Mouse (Mus musculus) heart, embryonic 11.5 days (tissue): ENCODE measurements around the gene Oosp2. TPM values are rescaled to one million over a fixed set of nuclear protein-coding genes. Genes with fewer than 3 reads are reported as not detected.

Experiments used
- ATAC-seq: fragments of 200-750 bp; cut with Nextera tagmentation; replicated peaks from 2 replicates; pipeline ENCODE4 v1.8.0; 2017; ENCODE audit warnings: moderate library complexity; ENCODE audit not compliant: insufficient number of reproducible peaks, low FRiP score, low TSS enrichment
- H3K27ac ChIP-seq: fragments of 300-500 bp; sonication (generic); 2 replicates; pipeline ENCODE4 v1.5.1; 2014; ENCODE audit warnings: mild to moderate bottlenecking, low read depth, low read length
- H3K27me3 ChIP-seq: fragments of 300-500 bp; sonication (generic); 2 replicates; pipeline ENCODE4 v1.6.1; 2014; ENCODE audit warnings: mild to moderate bottlenecking, low read length, mixed read lengths; ENCODE audit not compliant: control insufficient read depth, insufficient read depth
- H3K36me3 ChIP-seq: fragments of 300-500 bp; sonication (generic); 2 replicates; pipeline ENCODE4 v1.6.1; 2014; ENCODE audit warnings: mild to moderate bottlenecking, low read length, moderate library complexity, mixed read lengths; ENCODE audit not compliant: control insufficient read depth, insufficient read depth
- H3K4me1 ChIP-seq: fragments of 300-500 bp; sonication (generic); 2 replicates; pipeline ENCODE4 v1.6.1; 2014; ENCODE audit warnings: low read length; ENCODE audit not compliant: control insufficient read depth, insufficient read depth
- H3K4me2 ChIP-seq: fragments of 300-500 bp; sonication (generic); 2 replicates; pipeline ENCODE4 v1.6.1; 2014; ENCODE audit warnings: mild to moderate bottlenecking, moderate library complexity
- H3K4me3 ChIP-seq: fragments of 300-500 bp; sonication (generic); 2 replicates; pipeline ENCODE4 v1.5.1; 2014; ENCODE audit warnings: low read depth, low read length
- H3K9ac ChIP-seq: fragments of 300-500 bp; sonication (generic); 2 replicates; pipeline ENCODE4 v1.6.1; 2014; ENCODE audit warnings: mild to moderate bottlenecking, low read depth, low read length, moderate library complexity
- H3K9me3 ChIP-seq: fragments of 300-500 bp; sonication (generic); replicated peaks from 2 replicates; pipeline ENCODE4 v1.6.1; 2016; ENCODE audit warnings: low read length; ENCODE audit not compliant: control insufficient read depth
- WGBS: fragments of 180-500 bp; shearing (Covaris S2); extraction: QIAGEN DNeasy Blood & Tissue Kit; methylation state at CpG from one replicate; pipeline ENCODE4 v1.1.7; 2014; ENCODE audit not compliant: insufficient replicate concordance; 5-methylcytosine and 5-hydroxymethylcytosine counted together
- polyA plus RNA-seq: library from polyadenylated mRNA; unstranded; fragments of >200 nt; fragmentation: Nextera tagmentation; extraction: Ambion mirVana; gene quantifications from 2 replicates; pipeline ENCODE4 v1.2.1, GENCODE M21; 2014

The Oosp2 gene
- polyA plus RNA-seq, 1 experiment from 2014 or later: not detected

DNA sequence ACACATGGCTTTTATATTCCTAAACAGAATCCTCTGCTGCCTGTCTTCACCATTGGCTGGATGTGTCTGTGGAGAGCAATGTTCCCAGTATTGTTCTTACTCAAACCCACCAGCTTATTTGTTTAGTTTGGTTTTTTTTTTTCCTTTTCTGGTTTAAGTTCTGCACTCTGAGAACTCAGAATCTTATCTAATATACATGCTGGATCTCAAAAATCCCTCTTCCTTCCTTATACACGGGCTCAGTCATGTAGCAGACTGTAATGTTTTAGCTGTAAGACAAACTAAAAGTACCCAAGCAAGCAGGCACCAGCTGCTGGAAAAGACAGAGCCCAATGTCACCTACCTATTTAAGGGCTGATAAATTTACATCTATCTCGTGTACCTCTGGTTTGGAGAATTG lies 45.6 kb downstream of the Oosp2 start:
- Histone ChIP-seq H3K9me3 (no peaks in the 10 kb centered on the region), H3K9ac (no peak overlapping the region), H3K4me1 (no peaks in the 10 kb centered on the region), H3K27me3 (no peaks in the 10 kb centered on the region), H3K4me3 (no peak overlapping the region), H3K4me2 (no peak overlapping the region), H3K27ac (no peak overlapping the region), H3K36me3 (no peaks in the 10 kb centered on the region)
- 52% methylated on average over 2 of the region's 2 CpGs for WGBS
- no peak for ATAC-seq

- ATAC-seq: no peak
- 63% methylated on average over 8 of the region's 8 CpGs for WGBS
- H3K27ac ChIP-seq: no peak overlapping the region
- no peak overlapping the region for H3K4me3 ChIP-seq
- no peak overlapping the region for H3K4me2 ChIP-seq
- no peaks in the 10 kb centered on the region for H3K4me1 ChIP-seq
- no peaks in the 10 kb centered on the region for H3K27me3 ChIP-seq
- H3K9me3 ChIP-seq: no peaks in the 10 kb centered on the region
- no peaks in the 10 kb centered on the region for H3K36me3 ChIP-seq
- no peak overlapping the region for H3K9ac ChIP-seq
Measured at GRCm38 (mm10) chr19:11613776-11614443, 46.4 kb downstream of the Oosp2 start.

- Histone ChIP-seq H3K27me3 (no peaks in the 10 kb centered on the region), H3K4me1 (no peaks in the 10 kb centered on the region), H3K9me3 (no peaks in the 10 kb centered on the region), H3K9ac (no peak overlapping the region), H3K4me3 (no peak overlapping the region), H3K27ac (no peak overlapping the region), H3K36me3 (no peaks in the 10 kb centered on the region), H3K4me2 (no peak overlapping the region)
- WGBS: 90% methylated on average over 1 of the region's 1 CpGs
- no peak for ATAC-seq
Measured at GRCm38 (mm10) chr19:11613084-11613483, 47.3 kb downstream of the Oosp2 start.

DNA sequence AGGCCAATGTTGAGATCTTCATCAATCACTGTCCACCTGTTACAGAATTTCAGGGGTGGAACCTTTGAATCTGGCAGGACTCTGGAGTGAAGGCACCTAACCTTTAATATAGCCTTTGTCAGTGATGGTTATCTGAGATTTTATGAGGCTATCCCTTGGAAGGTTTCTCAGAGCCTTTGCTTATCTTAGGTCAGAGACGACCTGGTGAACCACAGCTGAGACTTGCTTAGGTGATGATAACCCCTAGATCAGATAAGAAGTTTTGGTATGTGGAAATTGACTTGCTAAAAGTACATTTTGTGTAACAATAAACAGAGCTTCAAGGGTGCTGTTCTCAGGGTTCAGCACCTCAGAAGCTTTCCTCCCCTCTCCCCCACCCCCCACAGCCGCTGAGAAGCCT lies 48.1 kb downstream of the Oosp2 start:
- Histone ChIP-seq H3K9me3 (no peaks in the 10 kb centered on the region), H3K4me3 (no peak overlapping the region), H3K36me3 (no peaks in the 10 kb centered on the region), H3K4me2 (no peak overlapping the region), H3K27me3 (no peaks in the 10 kb centered on the region), H3K27ac (no peak overlapping the region), H3K4me1 (no peaks in the 10 kb centered on the region), H3K9ac (no peak overlapping the region)
- 36% methylated on average over 2 of the region's 2 CpGs for WGBS
- no peak for ATAC-seq

GRCm38 (mm10) chr19:11611541-11611945 lies 48.8 kb downstream of the Oosp2 start:
- no peaks in the 10 kb centered on the region for H3K4me1 ChIP-seq
- 21% methylated on average over 6 of the region's 6 CpGs for WGBS
- ATAC-seq: no peak

DNA sequence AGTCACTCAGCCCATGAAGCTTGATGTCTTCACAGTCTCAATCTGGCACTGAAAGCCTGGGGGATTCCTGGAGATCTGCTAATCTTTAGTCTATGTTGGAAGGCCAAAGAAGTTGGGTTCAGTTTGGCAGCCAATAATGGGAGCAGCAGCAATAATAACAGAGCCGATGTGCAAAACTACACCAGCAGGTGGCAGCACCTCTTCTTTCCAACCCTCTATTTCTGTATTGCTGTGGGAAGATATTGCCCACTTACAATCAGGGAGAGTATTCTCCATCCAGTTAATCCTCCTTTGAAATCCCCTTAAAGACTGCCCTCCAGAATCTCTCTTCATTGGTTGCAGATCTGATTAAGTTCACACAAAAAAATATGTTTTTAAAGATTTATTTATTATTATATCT lies 52.2 kb downstream of the Oosp2 start:
- Histone ChIP-seq H3K4me1 (no peaks in the 10 kb centered on the region), H3K27me3 (no peaks in the 10 kb centered on the region)
- 13% methylated on average over 1 of the region's 1 CpGs for WGBS

More at GRCm38 (mm10) chr19:11611541-11611945, 48.8 kb downstream of the Oosp2 start:
- no peak overlapping the region for H3K9ac ChIP-seq
- no peaks in the 10 kb centered on the region for H3K36me3 ChIP-seq
- no peak overlapping the region for H3K4me3 ChIP-seq
- H3K27ac ChIP-seq: no peak overlapping the region
- no peaks in the 10 kb centered on the region for H3K9me3 ChIP-seq
- H3K4me2 ChIP-seq: no peak overlapping the region
- H3K27me3 ChIP-seq: no peaks in the 10 kb centered on the region

GRCm38 (mm10) chr19:11604603-11605002 lies 55.8 kb downstream of the Oosp2 start, which contains the start of gene Ms4a6d:
Gene Ms4a6d, minus strand, starts transcription at chr19:11604849.
- no peak for ATAC-seq
- no peak within 1 kb of the TSS for H3K4me3 ChIP-seq
- no peaks in the 10 kb centered on the region for H3K27me3 ChIP-seq
- no peak within 1 kb of the TSS for H3K4me2 ChIP-seq
- H3K9ac ChIP-seq: no peak within 1 kb of the TSS
- no peaks in the 10 kb centered on the region for H3K36me3 ChIP-seq
- H3K9me3 ChIP-seq: no peaks in the 10 kb centered on the region
- H3K4me1 ChIP-seq: no peaks in the 10 kb centered on the region
- no peak within 1 kb of the TSS for H3K27ac ChIP-seq
- WGBS: 73% methylated on average over 2 of the region's 2 CpGs

More for the DNA sequence above, 52.2 kb downstream of the Oosp2 start:
- no peak overlapping the region for H3K4me3 ChIP-seq
- H3K9ac ChIP-seq: no peak overlapping the region
- no peaks in the 10 kb centered on the region for H3K36me3 ChIP-seq
- no peak overlapping the region for H3K27ac ChIP-seq
- no peak for ATAC-seq
- no peaks in the 10 kb centered on the region for H3K9me3 ChIP-seq
- no peak overlapping the region for H3K4me2 ChIP-seq

DNA sequence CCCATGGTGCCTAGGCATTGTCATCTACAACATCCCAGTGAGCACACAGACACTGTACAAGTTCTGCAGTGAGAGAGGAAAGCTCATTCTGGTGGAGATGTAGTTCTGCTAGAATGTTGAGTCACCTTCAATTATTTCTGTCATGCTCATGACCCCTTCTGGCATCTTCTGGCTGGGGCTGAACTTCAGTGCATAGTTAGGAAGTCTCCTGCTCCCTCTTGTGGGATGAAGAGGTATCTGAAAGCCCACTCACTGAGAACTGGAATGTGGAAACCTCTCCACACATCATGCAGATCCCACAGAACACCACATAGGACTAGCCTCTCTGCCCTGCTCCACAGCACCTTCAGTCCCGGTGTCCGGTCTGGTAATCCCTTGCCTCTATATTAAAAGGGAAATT lies 58.3 kb downstream of the Oosp2 start:
- Histone ChIP-seq H3K9me3 (no peaks in the 10 kb centered on the region), H3K9ac (no peak overlapping the region), H3K4me1 (no peaks in the 10 kb centered on the region), H3K4me3 (no peak overlapping the region), H3K27ac (no peak overlapping the region), H3K4me2 (no peak overlapping the region), H3K27me3 (no peaks in the 10 kb centered on the region), H3K36me3 (no peaks in the 10 kb centered on the region)
- 84% methylated on average over 2 of the region's 2 CpGs for WGBS
- no peak for ATAC-seq

GRCm38 (mm10) chr19:11601349-11601748 lies 59.0 kb downstream of the Oosp2 start:
- 77% methylated on average over 3 of the region's 3 CpGs for WGBS
- H3K4me2 ChIP-seq: no peak overlapping the region
- ATAC-seq: no peak

More at GRCm38 (mm10) chr19:11601349-11601748, 59.0 kb downstream of the Oosp2 start:
- Histone ChIP-seq H3K9ac (no peak overlapping the region), H3K9me3 (no peaks in the 10 kb centered on the region), H3K36me3 (no peaks in the 10 kb centered on the region), H3K4me1 (no peaks in the 10 kb centered on the region), H3K27me3 (no peaks in the 10 kb centered on the region), H3K4me3 (no peak overlapping the region), H3K27ac (no peak overlapping the region)
